Mouse (Mus musculus): ENCODE data around the gene Hmgb3. TPM values are rescaled to one million over a fixed set of nuclear protein-coding genes. Genes with fewer than 3 reads are reported as not detected.
A peak's percentile ranks its signal among the peaks of the same experiment; 100 is the strongest.

The Hmgb3 gene
- polyA plus RNA-seq, 1 experiment from 2014 or later = 196 TPM

DNA sequence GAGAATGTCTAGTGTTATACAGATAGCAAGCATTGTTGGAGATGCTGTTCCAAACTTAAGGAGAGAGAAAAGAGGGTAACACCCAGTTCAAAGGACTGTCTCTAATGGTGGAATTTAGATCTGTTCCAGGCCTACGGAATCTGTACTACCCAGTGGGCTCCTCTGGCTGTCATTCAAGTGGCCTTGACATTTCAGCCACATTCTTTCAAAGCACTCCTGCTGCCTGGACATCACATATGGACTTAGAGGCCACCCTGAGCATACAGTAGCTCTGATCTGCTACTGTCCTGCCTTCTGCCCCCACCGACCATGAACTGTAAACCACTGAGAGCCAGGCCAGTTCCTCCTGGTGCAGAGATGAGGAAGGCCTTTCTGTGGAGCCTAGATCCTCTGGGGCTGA lies 17.9 kb upstream of the Hmgb3 start:
- H3K9ac ChIP-seq = no peak overlapping the region
- no peak for ATAC-seq (ENCODE audit: insufficient number of reproducible peaks, low FRiP score, low TSS enrichment, low read depth)

GRCm38 (mm10) chrX:71540821-71541510 lies 14.8 kb upstream of the Hmgb3 start:
- H3K4me3 ChIP-seq (replicated peaks) = no peak overlapping the region
- no peaks in the 10 kb centered on the region for H3K9me3 ChIP-seq (replicated peaks)
- no peak overlapping the region for H3K9ac ChIP-seq
- 77% methylated on average over 7 of the region's 7 CpGs for WGBS
- H3K4me2 ChIP-seq (replicated peaks) = no peak overlapping the region
- no peaks in the 10 kb centered on the region for H3K4me1 ChIP-seq
- no peak for ATAC-seq (ENCODE audit: insufficient number of reproducible peaks, low FRiP score, low TSS enrichment, low read depth)
- no peaks in the 10 kb centered on the region for H3K36me3 ChIP-seq
- H3K27ac ChIP-seq (replicated peaks) = no peak overlapping the region
- no peaks in the 10 kb centered on the region; the same call in 1 of the 2 replicates for H3K27me3 ChIP-seq

More for the DNA sequence above, 17.9 kb upstream of the Hmgb3 start:
- Histone ChIP-seq H3K27ac (replicated peaks) (no peak overlapping the region), H3K36me3 (no peaks in the 10 kb centered on the region), H3K4me2 (replicated peaks) (no peak overlapping the region), H3K4me1 (no peaks in the 10 kb centered on the region), H3K9me3 (replicated peaks) (no peaks in the 10 kb centered on the region), H3K27me3 (no peaks in the 10 kb centered on the region; the same call in 1 of the 2 replicates), H3K4me3 (replicated peaks) (no peak overlapping the region)
- WGBS = 69% methylated on average over 2 of the region's 2 CpGs

- ATAC-seq (ENCODE audit: insufficient number of reproducible peaks, low FRiP score, low TSS enrichment, low read depth) = no peak
- H3K4me2 ChIP-seq (replicated peaks) = no peak overlapping the region
- H3K27me3 ChIP-seq = 0 out of 2 replicates have a peak, but pooled peaks cover 2% of the 10 kb centered on the region
- no peak overlapping the region for H3K27ac ChIP-seq (replicated peaks)
- H3K4me3 ChIP-seq (replicated peaks) = no peak overlapping the region
- H3K9me3 ChIP-seq (replicated peaks) = no peaks in the 10 kb centered on the region
- H3K4me1 ChIP-seq = no peaks in the 10 kb centered on the region
- 48% methylated on average over 5 of the region's 5 CpGs for WGBS
- no peaks in the 10 kb centered on the region for H3K36me3 ChIP-seq
- no peak overlapping the region for H3K9ac ChIP-seq
Observed at GRCm38 (mm10) chrX:71544731-71545130, 11.0 kb upstream of the Hmgb3 start.

GRCm38 (mm10) chrX:71545163-71545562 lies 10.6 kb upstream of the Hmgb3 start:
- ATAC-seq (ENCODE audit: insufficient number of reproducible peaks, low FRiP score, low TSS enrichment, low read depth) = no peak
- no peaks in the 10 kb centered on the region for H3K4me1 ChIP-seq
- H3K36me3 ChIP-seq = no peaks in the 10 kb centered on the region
- no peak overlapping the region for H3K4me3 ChIP-seq (replicated peaks)
- H3K9me3 ChIP-seq (replicated peaks) = no peaks in the 10 kb centered on the region
- 0 out of 2 replicates have a peak, but pooled peaks cover 3% of the 10 kb centered on the region for H3K27me3 ChIP-seq
- H3K9ac ChIP-seq = no peak overlapping the region
- WGBS = 69% methylated on average over 2 of the region's 2 CpGs
- no peak overlapping the region for H3K27ac ChIP-seq (replicated peaks)
- no peak overlapping the region for H3K4me2 ChIP-seq (replicated peaks)

DNA sequence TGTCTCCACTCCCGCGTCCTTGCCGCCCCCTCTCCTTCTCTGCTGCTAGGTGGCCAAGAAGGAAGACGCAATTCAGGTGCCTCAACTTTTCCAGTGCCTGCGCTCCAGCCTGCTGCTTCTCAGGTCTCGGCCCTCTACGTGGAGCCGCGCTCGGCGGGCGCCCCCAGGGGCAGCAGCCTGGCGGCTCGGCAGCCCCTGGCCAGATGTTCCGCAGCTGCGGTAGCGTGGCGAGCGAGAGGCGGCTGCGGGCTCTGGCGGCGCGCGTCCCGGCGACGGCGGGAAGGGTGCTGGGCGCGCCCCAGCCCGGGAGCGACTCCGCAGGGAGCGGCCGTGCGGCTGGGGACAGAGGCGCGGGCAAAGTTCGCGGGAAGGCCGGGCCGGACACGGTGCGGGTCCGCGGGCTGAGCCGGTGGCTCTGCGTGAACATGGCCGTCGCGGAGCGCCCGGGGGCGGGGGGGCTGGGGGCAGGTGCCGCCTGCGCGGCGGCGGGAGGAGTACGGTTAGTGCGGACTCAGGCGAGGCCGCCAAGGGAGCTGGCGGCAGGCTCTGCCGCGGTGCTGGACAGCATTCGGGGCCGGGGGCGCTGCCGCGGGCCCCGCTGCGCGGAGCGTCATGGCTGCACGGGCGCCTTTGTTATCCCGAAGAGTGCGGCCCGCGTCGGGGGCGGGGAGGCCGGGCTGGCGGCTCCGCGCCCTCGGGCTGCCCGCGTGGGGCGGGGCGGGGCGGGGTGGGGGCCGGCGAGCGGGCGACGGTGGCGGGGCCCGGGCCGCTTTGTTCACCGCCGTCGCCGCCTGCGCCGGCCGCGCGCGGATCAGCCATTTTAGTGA lies 610 bp downstream of the Hmgb3 start:
- WGBS = 21% methylated on average over 47 of the region's 112 CpGs

DNA sequence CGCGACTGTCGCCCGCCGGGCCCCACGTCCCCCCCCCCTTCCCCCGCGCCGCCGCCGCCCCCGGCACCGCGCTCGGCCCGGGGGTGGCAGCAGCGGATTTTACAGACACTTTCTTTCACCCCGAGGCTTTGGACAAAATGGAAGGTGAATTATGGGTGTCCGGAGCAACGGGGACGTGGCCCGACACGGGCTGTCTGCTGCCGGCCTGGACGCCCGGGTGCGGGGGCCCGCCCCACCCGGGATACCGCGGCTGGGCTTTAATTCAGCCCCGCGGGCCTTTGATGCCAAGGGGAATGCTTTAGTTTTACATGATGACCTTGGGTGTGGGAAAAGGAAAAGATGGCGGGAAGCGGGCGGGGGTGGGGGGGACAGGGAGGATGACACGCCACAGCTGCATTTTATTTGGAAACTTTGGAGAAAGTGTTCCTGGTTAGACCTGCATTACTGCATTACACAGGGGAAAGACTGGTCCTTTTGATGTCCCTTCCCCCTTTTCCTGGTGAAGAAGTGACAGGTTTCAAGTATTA lies 1.3 kb downstream of the Hmgb3 start:
- Histone ChIP-seq H3K4me2 (replicated peaks) (peak overlapping the region; percentile 61), H3K4me1 (0 out of 2 replicates have a peak, but pooled peaks cover 3% of the 10 kb centered on the region), H3K9ac (peak overlapping the region; percentile 62), H3K4me3 (replicated peaks) (peak overlapping the region; percentile 64), H3K27ac (replicated peaks) (peak overlapping the region; percentile 93), H3K27me3 (no peaks in the 10 kb centered on the region), H3K36me3 (no peaks in the 10 kb centered on the region), H3K9me3 (replicated peaks) (no peaks in the 10 kb centered on the region)
- ATAC-seq (ENCODE audit: insufficient number of reproducible peaks, low FRiP score, low TSS enrichment, low read depth) = no peak
- 14% methylated on average over 20 of the region's 37 CpGs for WGBS

More for the DNA sequence above, 610 bp downstream of the Hmgb3 start:
- Histone ChIP-seq H3K9me3 (replicated peaks) (no peaks in the 10 kb centered on the region), H3K36me3 (no peaks in the 10 kb centered on the region), H3K9ac (peak overlapping the region; percentile 62), H3K4me3 (replicated peaks) (peak overlapping the region; percentile 64), H3K4me2 (replicated peaks) (peak overlapping the region; percentile 61), H3K27ac (replicated peaks) (peak overlapping the region; percentile 93), H3K4me1 (0 out of 2 replicates have a peak, but pooled peaks cover 3% of the 10 kb centered on the region), H3K27me3 (no peaks in the 10 kb centered on the region)
- ATAC-seq (ENCODE audit: insufficient number of reproducible peaks, low FRiP score, low TSS enrichment, low read depth) = peak; percentile 61

GRCm38 (mm10) chrX:71559336-71559735 lies 3.6 kb downstream of the Hmgb3 start:
- 63% methylated on average over 2 of the region's 2 CpGs for WGBS
- Histone ChIP-seq H3K27ac (replicated peaks) (no peak overlapping the region), H3K9ac (no peak overlapping the region), H3K9me3 (replicated peaks) (no peaks in the 10 kb centered on the region), H3K4me3 (replicated peaks) (no peak overlapping the region), H3K4me2 (replicated peaks) (no peak overlapping the region), H3K27me3 (no peaks in the 10 kb centered on the region), H3K36me3 (no peaks in the 10 kb centered on the region), H3K4me1 (0 out of 2 replicates have a peak, but pooled peaks cover 3% of the 10 kb centered on the region)
- no peak for ATAC-seq (ENCODE audit: insufficient number of reproducible peaks, low FRiP score, low TSS enrichment, low read depth)

- H3K36me3 ChIP-seq = no peaks in the 10 kb centered on the region
- ATAC-seq (ENCODE audit: insufficient number of reproducible peaks, low FRiP score, low TSS enrichment, low read depth) = no peak
- H3K4me1 ChIP-seq = no peaks in the 10 kb centered on the region
- no peaks in the 10 kb centered on the region for H3K27me3 ChIP-seq
- 95% methylated on average over 1 of the region's 1 CpGs for WGBS
- no peak overlapping the region for H3K4me2 ChIP-seq (replicated peaks)
- no peak overlapping the region for H3K27ac ChIP-seq (replicated peaks)
- H3K4me3 ChIP-seq (replicated peaks) = no peak overlapping the region
- H3K9ac ChIP-seq = no peak overlapping the region
- H3K9me3 ChIP-seq (replicated peaks) = no peaks in the 10 kb centered on the region
Observed at GRCm38 (mm10) chrX:71560796-71561195, 5.1 kb downstream of the Hmgb3 start.

- H3K36me3 ChIP-seq = no peaks in the 10 kb centered on the region
- ATAC-seq (ENCODE audit: insufficient number of reproducible peaks, low FRiP score, low TSS enrichment, low read depth) = no peak
- 64% methylated on average over 3 of the region's 3 CpGs for WGBS
- no peak overlapping the region for H3K4me3 ChIP-seq (replicated peaks)
- no peak overlapping the region for H3K27ac ChIP-seq (replicated peaks)
- H3K9ac ChIP-seq = no peak overlapping the region
- H3K27me3 ChIP-seq = no peaks in the 10 kb centered on the region
- H3K9me3 ChIP-seq (replicated peaks) = no peaks in the 10 kb centered on the region
- no peak overlapping the region for H3K4me2 ChIP-seq (replicated peaks)
- H3K4me1 ChIP-seq = no peaks in the 10 kb centered on the region
Observed at GRCm38 (mm10) chrX:71573132-71573900, 17.6 kb downstream of the Hmgb3 start.

DNA sequence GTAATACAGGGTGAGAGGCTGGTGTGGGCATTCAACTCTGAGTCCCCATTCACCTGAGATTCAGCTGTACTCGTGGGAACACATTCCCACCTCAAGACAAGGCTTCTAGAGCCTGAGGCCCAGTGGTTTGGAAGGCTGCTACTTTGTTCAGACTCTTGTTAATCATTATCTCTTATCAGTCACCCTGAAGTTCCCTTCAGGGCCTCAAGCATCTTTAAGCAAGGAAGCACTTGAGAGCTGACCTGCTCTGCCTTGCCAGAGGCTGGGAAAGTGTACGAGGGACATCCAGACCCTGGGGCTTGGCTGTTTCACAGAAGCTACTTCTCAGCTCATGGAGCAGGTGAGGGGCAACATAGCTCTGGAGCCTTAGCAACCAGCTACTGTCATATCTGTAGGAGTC lies 19.8 kb downstream of the Hmgb3 start:
- no peak for ATAC-seq (ENCODE audit: insufficient number of reproducible peaks, low FRiP score, low TSS enrichment, low read depth)
- Histone ChIP-seq H3K36me3 (no peaks in the 10 kb centered on the region), H3K4me1 (no peaks in the 10 kb centered on the region), H3K27me3 (no peaks in the 10 kb centered on the region), H3K4me2 (replicated peaks) (no peak overlapping the region), H3K4me3 (replicated peaks) (no peak overlapping the region), H3K9ac (no peak overlapping the region), H3K27ac (replicated peaks) (no peak overlapping the region), H3K9me3 (replicated peaks) (no peaks in the 10 kb centered on the region)
- 58% methylated on average over 2 of the region's 2 CpGs for WGBS

DNA sequence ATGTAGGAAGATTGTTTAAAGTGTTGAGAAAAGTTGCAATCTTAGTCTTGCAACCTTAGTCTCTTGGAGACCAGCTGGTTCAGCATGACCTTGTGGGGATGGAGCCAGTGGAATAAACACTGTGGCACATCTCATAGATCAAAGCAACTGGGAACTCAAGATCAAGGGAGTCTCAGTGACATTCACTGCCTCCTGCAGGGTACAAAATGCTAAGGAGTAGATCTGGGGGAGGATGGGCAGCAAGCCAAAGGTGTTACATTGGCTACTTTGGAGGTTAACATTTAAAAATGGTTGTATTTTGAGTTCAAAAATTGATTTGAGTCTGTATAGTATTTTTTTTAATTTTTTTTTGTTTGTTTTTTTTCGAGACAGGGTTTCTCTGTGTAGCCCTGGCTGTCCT lies 33.5 kb downstream of the Hmgb3 start:
- Histone ChIP-seq H3K9ac (no peak overlapping the region), H3K4me3 (replicated peaks) (no peak overlapping the region), H3K4me1 (no peaks in the 10 kb centered on the region), H3K9me3 (replicated peaks) (no peaks in the 10 kb centered on the region), H3K4me2 (replicated peaks) (no peak overlapping the region), H3K27me3 (no peaks in the 10 kb centered on the region), H3K36me3 (no peaks in the 10 kb centered on the region), H3K27ac (replicated peaks) (no peak overlapping the region)
- 68% methylated on average over 1 of the region's 1 CpGs for WGBS
- no peak for ATAC-seq (ENCODE audit: insufficient number of reproducible peaks, low FRiP score, low TSS enrichment, low read depth)

All from embryonic facial prominence, embryonic 15.5 days (tissue).